Mouse (Mus musculus): Measurements from ENCODE around the gene Shprh. TPM values are rescaled to one million over a fixed set of nuclear protein-coding genes. Genes with fewer than 3 reads are reported as not detected.

The Shprh gene
- 2.9 and 3.8 TPM in 2 replicates for polyA plus RNA-seq (2011; ENCODE audit: insufficient read depth, insufficient read length, low replicate concordance, missing spikeins)

- WGBS: under 1% methylated on average over 60 of the region's 60 CpGs
- TF ChIP-seq POLR2A (IDR thresholded peaks at IDR 0.05; ENCODE audit: borderline replicate concordance, control insufficient read depth, low read depth, low read length) (peak; percentile 51; the same call in 1 of the 2 replicates), CTCF (IDR thresholded peaks at IDR 0.05; ENCODE audit: control insufficient read depth, insufficient read depth, low read length) (peak; percentile 24; the same call in 1 of the 2 replicates)
- Histone ChIP-seq H3K4me3 (replicated peaks; ENCODE audit: control insufficient read depth, low read depth, low read length) (peak within 1 kb of the TSS; percentile 73), H3K27ac (ENCODE audit: control insufficient read depth, insufficient read depth, low read depth, low read length, poor library complexity) (peak within 1 kb of the TSS; percentile 68), H3K4me1 (ENCODE audit: control insufficient read depth, insufficient read depth, low read length) (no peaks in the 10 kb centered on the region)
Measured at GRCm38 (mm10) chr10:11148884-11149741, at the start of gene Shprh. Gene Shprh, plus strand, starts transcription at chr10:11149427.

- no peak overlapping the region for H3K27ac ChIP-seq (ENCODE audit: control insufficient read depth, insufficient read depth, low read depth, low read length, poor library complexity)
- 87% methylated on average over 2 of the region's 2 CpGs for WGBS
- no peak for TF ChIP-seq POLR2A (IDR thresholded peaks at IDR 0.05; ENCODE audit: borderline replicate concordance, control insufficient read depth, low read depth, low read length)
- TF ChIP-seq CTCF (IDR thresholded peaks at IDR 0.05; ENCODE audit: control insufficient read depth, insufficient read depth, low read length): no peak
- H3K4me3 ChIP-seq (replicated peaks; ENCODE audit: control insufficient read depth, low read depth, low read length): no peak overlapping the region
- no peaks in the 10 kb centered on the region; the same call in 1 of the 2 replicates for H3K4me1 ChIP-seq (ENCODE audit: control insufficient read depth, insufficient read depth, low read length)
Measured at GRCm38 (mm10) chr10:11121781-11122180, 27.4 kb upstream of the Shprh start.

- Histone ChIP-seq H3K27ac (ENCODE audit: control insufficient read depth, insufficient read depth, low read depth, low read length, poor library complexity) (no peak overlapping the region), H3K4me3 (replicated peaks; ENCODE audit: control insufficient read depth, low read depth, low read length) (no peak overlapping the region), H3K4me1 (ENCODE audit: control insufficient read depth, insufficient read depth, low read length) (no peaks in the 10 kb centered on the region)
- TF ChIP-seq CTCF (IDR thresholded peaks at IDR 0.05; ENCODE audit: control insufficient read depth, insufficient read depth, low read length) (no peak), POLR2A (IDR thresholded peaks at IDR 0.05; ENCODE audit: borderline replicate concordance, control insufficient read depth, low read depth, low read length) (no peak)
Measured at GRCm38 (mm10) chr10:11145580-11145979, 3.6 kb upstream of the Shprh start.

GRCm38 (mm10) chr10:11148446-11148845 lies 781 bp upstream of the Shprh start:
- WGBS: 66% methylated on average over 4 of the region's 4 CpGs
- no peak overlapping the region for H3K4me3 ChIP-seq (replicated peaks; ENCODE audit: control insufficient read depth, low read depth, low read length)
- no peak for TF ChIP-seq CTCF (IDR thresholded peaks at IDR 0.05; ENCODE audit: control insufficient read depth, insufficient read depth, low read length)
- no peak for TF ChIP-seq POLR2A (IDR thresholded peaks at IDR 0.05; ENCODE audit: borderline replicate concordance, control insufficient read depth, low read depth, low read length)
- H3K4me1 ChIP-seq (ENCODE audit: control insufficient read depth, insufficient read depth, low read length): no peaks in the 10 kb centered on the region
- no peak overlapping the region for H3K27ac ChIP-seq (ENCODE audit: control insufficient read depth, insufficient read depth, low read depth, low read length, poor library complexity)

- TF ChIP-seq POLR2A (IDR thresholded peaks at IDR 0.05; ENCODE audit: borderline replicate concordance, control insufficient read depth, low read depth, low read length): no peak
- no peak for TF ChIP-seq CTCF (IDR thresholded peaks at IDR 0.05; ENCODE audit: control insufficient read depth, insufficient read depth, low read length)
- under 1% methylated on average over 20 of the region's 20 CpGs for WGBS
- no peaks in the 10 kb centered on the region for H3K4me1 ChIP-seq (ENCODE audit: control insufficient read depth, insufficient read depth, low read length)
- H3K27ac ChIP-seq (ENCODE audit: control insufficient read depth, insufficient read depth, low read depth, low read length, poor library complexity): peak overlapping the region; percentile 68
- peak overlapping the region; percentile 73 for H3K4me3 ChIP-seq (replicated peaks; ENCODE audit: control insufficient read depth, low read depth, low read length)
Measured at GRCm38 (mm10) chr10:11149742-11150125, 507 bp downstream of the Shprh start.

- H3K27ac ChIP-seq (ENCODE audit: control insufficient read depth, insufficient read depth, low read depth, low read length, poor library complexity): no peak overlapping the region
- TF ChIP-seq CTCF (IDR thresholded peaks at IDR 0.05; ENCODE audit: control insufficient read depth, insufficient read depth, low read length): no peak
- no peak for TF ChIP-seq POLR2A (IDR thresholded peaks at IDR 0.05; ENCODE audit: borderline replicate concordance, control insufficient read depth, low read depth, low read length)
- no peak overlapping the region for H3K4me3 ChIP-seq (replicated peaks; ENCODE audit: control insufficient read depth, low read depth, low read length)
- no peaks in the 10 kb centered on the region for H3K4me1 ChIP-seq (ENCODE audit: control insufficient read depth, insufficient read depth, low read length)
- 85% methylated on average over 14 of the region's 14 CpGs for WGBS
Measured at GRCm38 (mm10) chr10:11151644-11152043, 2.4 kb downstream of the Shprh start.

- TF ChIP-seq CTCF (IDR thresholded peaks at IDR 0.05; ENCODE audit: control insufficient read depth, insufficient read depth, low read length) (no peak), POLR2A (IDR thresholded peaks at IDR 0.05; ENCODE audit: borderline replicate concordance, control insufficient read depth, low read depth, low read length) (no peak)
- Histone ChIP-seq H3K4me1 (ENCODE audit: control insufficient read depth, insufficient read depth, low read length) (no peaks in the 10 kb centered on the region), H3K27ac (ENCODE audit: control insufficient read depth, insufficient read depth, low read depth, low read length, poor library complexity) (no peak overlapping the region), H3K4me3 (replicated peaks; ENCODE audit: control insufficient read depth, low read depth, low read length) (no peak overlapping the region)
- 87% methylated on average over 9 of the region's 9 CpGs for WGBS
Measured at GRCm38 (mm10) chr10:11157039-11157438, 7.8 kb downstream of the Shprh start.

GRCm38 (mm10) chr10:11164537-11164936 lies 15.3 kb downstream of the Shprh start:
- WGBS: 84% methylated on average over 5 of the region's 5 CpGs
- TF ChIP-seq CTCF (IDR thresholded peaks at IDR 0.05; ENCODE audit: control insufficient read depth, insufficient read depth, low read length) (no peak), POLR2A (IDR thresholded peaks at IDR 0.05; ENCODE audit: borderline replicate concordance, control insufficient read depth, low read depth, low read length) (no peak)
- H3K27ac ChIP-seq (ENCODE audit: control insufficient read depth, insufficient read depth, low read depth, low read length, poor library complexity): no peak overlapping the region
- no peak overlapping the region for H3K4me3 ChIP-seq (replicated peaks; ENCODE audit: control insufficient read depth, low read depth, low read length)
- no peaks in the 10 kb centered on the region for H3K4me1 ChIP-seq (ENCODE audit: control insufficient read depth, insufficient read depth, low read length)
